Mouse (Mus musculus): Measurements from ENCODE around the gene Nsun2.

- no peak for TF ChIP-seq CTCF (IDR thresholded peaks at IDR 0.05; ENCODE audit: borderline replicate concordance, insufficient read depth, low read length)
- TF ChIP-seq POLR2A (IDR thresholded peaks at IDR 0.05; ENCODE audit: low read depth, low read length): no peak
Observed at GRCm38 (mm10) chr13:69588263-69588662, 54.7 kb downstream of the Nsun2 start.

Data from embryonic fibroblast, embryonic 13.5 days (primary cell).